Mouse (Mus musculus): ENCODE measurements at regions not wholly inside any gene's neighbourhood (a gene's known extent, or its start where the extent isn't known, plus 50 kb on each side); places are given as distances from the start of the nearest gene placed in this dataset.
"Not testable (repeated sequence)": the region's sequence is repeated elsewhere in the genome, so short reads cannot be mapped to it uniquely, and the experiment has no call there.

DNA sequence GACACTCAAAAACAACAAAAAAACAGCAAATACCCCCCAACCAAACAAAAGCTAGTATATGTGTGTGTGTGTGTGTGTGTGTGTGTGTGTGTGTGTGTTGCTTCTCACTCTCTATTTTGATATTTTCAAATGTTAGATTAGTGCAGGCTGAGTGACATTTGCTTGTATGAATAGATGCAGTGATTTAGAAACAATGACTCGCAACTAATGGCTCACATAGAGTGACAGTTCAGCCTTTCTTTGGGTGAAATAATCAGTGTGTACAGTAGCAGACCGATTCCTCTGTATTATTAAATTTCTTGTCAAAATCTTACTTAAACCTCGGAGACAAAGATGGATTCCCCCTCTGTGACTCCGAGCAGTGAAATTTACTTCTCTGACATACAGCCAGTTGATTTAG is 297.1 kb upstream of the Pdzrn3 start:
- Histone ChIP-seq H3K27ac (no peak overlapping the region), H3K4me3 (no peak overlapping the region), H3K79me2 (replicated peaks; ENCODE audit: control insufficient read depth, insufficient read depth, low read length) (no peaks in the 10 kb centered on the region), H3K36me3 (ENCODE audit: control insufficient read depth, insufficient read depth, low read length) (no peaks in the 10 kb centered on the region), H3K4me1 (ENCODE audit: control insufficient read depth, insufficient read depth, low read length) (no peaks in the 10 kb centered on the region), H3K9ac (ENCODE audit: low read depth, low read length) (no peak overlapping the region), H3K27me3 (ENCODE audit: control insufficient read depth, insufficient read depth, low read length) (no peaks in the 10 kb centered on the region)
- no peak for TF ChIP-seq CTCF (IDR thresholded peaks at IDR 0.05)
- no peak for TF ChIP-seq EP300 (IDR thresholded peaks at IDR 0.05; ENCODE audit: insufficient read depth, low read depth, low read length)
- TF ChIP-seq POLR2A (IDR thresholded peaks at IDR 0.05; ENCODE audit: insufficient read depth, low read depth, low read length), result no peak
- WGBS, result 74% methylated on average over 4 of the region's 4 CpGs
- no peak for DNase-seq
- intact Hi-C loops (cut with DNase I), result no loop called here

DNA sequence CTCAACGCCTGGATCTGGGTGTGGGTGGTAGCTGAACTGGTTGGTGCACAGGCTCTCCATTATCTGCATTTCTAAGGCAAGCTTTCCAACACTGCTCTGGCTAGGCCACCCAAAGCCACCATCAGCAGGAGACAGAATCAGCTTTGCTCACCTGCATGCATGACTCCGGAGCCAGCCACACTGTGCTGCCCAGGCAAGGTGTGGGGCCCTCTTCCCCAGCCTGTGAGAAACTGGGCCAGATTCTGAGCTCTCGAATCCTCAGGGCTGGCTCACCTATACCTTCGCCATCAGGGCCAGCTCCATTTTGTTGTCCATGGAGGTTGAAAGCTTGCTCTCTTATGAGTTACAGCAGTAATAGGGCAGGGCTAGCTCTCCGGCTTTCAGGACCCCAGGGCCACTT is 293.1 kb upstream of the Pdzrn3 start:
- intact Hi-C loops (cut with DNase I), result no loop called here
- Histone ChIP-seq H3K79me2 (replicated peaks; ENCODE audit: control insufficient read depth, insufficient read depth, low read length) (no peaks in the 10 kb centered on the region), H3K4me1 (ENCODE audit: control insufficient read depth, insufficient read depth, low read length) (no peaks in the 10 kb centered on the region), H3K27me3 (ENCODE audit: control insufficient read depth, insufficient read depth, low read length) (no peaks in the 10 kb centered on the region), H3K36me3 (ENCODE audit: control insufficient read depth, insufficient read depth, low read length) (no peaks in the 10 kb centered on the region), H3K4me3 (no peak overlapping the region), H3K27ac (no peak overlapping the region), H3K9ac (ENCODE audit: low read depth, low read length) (no peak overlapping the region)
- WGBS, result 69% methylated on average over 5 of the region's 5 CpGs
- TF ChIP-seq EP300 (IDR thresholded peaks at IDR 0.05; ENCODE audit: insufficient read depth, low read depth, low read length) (no peak), CTCF (IDR thresholded peaks at IDR 0.05) (no peak), POLR2A (IDR thresholded peaks at IDR 0.05; ENCODE audit: insufficient read depth, low read depth, low read length) (no peak)
- DNase-seq, result no peak

DNA sequence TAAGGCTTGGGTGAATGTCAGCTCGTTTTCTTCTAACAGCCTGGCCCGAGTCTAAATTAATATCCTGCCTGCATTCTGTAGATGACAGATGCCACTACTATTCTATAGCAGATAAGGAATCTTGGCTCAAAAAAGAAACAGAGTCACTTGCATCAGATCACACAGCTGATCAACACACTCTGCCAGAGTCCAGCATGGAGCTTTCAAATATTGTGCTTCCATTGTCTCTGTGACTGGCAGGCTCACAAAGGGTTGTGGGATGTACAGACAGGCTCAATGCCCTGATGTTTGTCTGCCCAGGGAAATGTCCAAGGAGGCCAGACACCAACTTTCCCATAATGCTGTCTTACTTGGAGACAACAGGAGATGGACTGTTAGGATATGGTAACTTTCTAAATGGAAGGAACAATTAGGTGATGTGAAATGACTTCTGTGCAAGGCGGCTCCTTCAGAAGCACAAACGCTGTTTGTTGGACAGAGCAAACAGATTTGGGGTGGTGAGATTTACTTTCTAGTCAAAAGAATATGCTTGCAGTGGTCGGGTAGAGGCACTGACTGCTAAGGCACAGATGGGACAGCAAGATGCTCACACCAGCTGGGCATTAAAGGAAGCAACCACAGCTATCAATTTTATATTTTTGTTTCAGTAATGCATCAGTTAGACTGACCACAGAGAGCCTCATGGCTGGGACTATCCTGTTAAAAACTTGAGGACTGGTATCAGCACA is 291.6 kb upstream of the Pdzrn3 start:
- Histone ChIP-seq H3K27ac (no peak overlapping the region), H3K79me2 (replicated peaks; ENCODE audit: control insufficient read depth, insufficient read depth, low read length) (no peaks in the 10 kb centered on the region), H3K9ac (ENCODE audit: low read depth, low read length) (no peak overlapping the region), H3K27me3 (ENCODE audit: control insufficient read depth, insufficient read depth, low read length) (no peaks in the 10 kb centered on the region), H3K4me3 (no peak overlapping the region), H3K4me1 (ENCODE audit: control insufficient read depth, insufficient read depth, low read length) (no peaks in the 10 kb centered on the region), H3K36me3 (ENCODE audit: control insufficient read depth, insufficient read depth, low read length) (no peaks in the 10 kb centered on the region)
- no peak for TF ChIP-seq POLR2A (IDR thresholded peaks at IDR 0.05; ENCODE audit: insufficient read depth, low read depth, low read length)
- no peak for TF ChIP-seq CTCF (IDR thresholded peaks at IDR 0.05)
- no peak for TF ChIP-seq EP300 (IDR thresholded peaks at IDR 0.05; ENCODE audit: insufficient read depth, low read depth, low read length)
- intact Hi-C loops (cut with DNase I), result no loop called here
- 59% methylated on average over 5 of the region's 5 CpGs for WGBS
- DNase-seq, result no peak

DNA sequence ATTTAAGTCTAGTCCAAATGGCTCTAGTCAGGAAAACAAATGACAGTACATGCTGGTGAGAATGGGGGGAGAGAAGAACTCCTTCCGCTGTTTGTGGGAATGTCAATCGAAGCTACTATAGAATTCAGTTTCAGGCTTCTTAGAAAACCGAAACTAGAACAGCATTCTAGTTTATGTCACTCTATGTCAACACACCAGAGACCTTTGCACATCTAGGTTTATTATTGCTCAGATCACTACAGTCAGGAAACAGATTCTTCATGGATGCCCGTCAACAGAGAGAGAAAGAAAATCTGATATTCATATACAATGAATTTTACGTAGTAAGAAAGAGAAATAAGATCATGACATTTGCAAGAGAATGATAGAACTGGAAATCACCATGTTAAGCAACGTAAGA is 276.7 kb upstream of the Pdzrn3 start:
- H3K9ac ChIP-seq (ENCODE audit: low read depth, low read length), result no peak overlapping the region
- no peak for DNase-seq
- no peaks in the 10 kb centered on the region for H3K79me2 ChIP-seq (replicated peaks; ENCODE audit: control insufficient read depth, insufficient read depth, low read length)
- intact Hi-C loops (cut with DNase I), result no loop called here
- no peak overlapping the region for H3K27ac ChIP-seq
- TF ChIP-seq EP300 (IDR thresholded peaks at IDR 0.05; ENCODE audit: insufficient read depth, low read depth, low read length), result no peak
- no peak for TF ChIP-seq POLR2A (IDR thresholded peaks at IDR 0.05; ENCODE audit: insufficient read depth, low read depth, low read length)
- no peak for TF ChIP-seq CTCF (IDR thresholded peaks at IDR 0.05)
- H3K4me1 ChIP-seq (ENCODE audit: control insufficient read depth, insufficient read depth, low read length), result no peaks in the 10 kb centered on the region
- 80% methylated on average over 6 of the region's 6 CpGs for WGBS
- no peaks in the 10 kb centered on the region for H3K36me3 ChIP-seq (ENCODE audit: control insufficient read depth, insufficient read depth, low read length)
- H3K27me3 ChIP-seq (ENCODE audit: control insufficient read depth, insufficient read depth, low read length), result no peaks in the 10 kb centered on the region
- no peak overlapping the region for H3K4me3 ChIP-seq

DNA sequence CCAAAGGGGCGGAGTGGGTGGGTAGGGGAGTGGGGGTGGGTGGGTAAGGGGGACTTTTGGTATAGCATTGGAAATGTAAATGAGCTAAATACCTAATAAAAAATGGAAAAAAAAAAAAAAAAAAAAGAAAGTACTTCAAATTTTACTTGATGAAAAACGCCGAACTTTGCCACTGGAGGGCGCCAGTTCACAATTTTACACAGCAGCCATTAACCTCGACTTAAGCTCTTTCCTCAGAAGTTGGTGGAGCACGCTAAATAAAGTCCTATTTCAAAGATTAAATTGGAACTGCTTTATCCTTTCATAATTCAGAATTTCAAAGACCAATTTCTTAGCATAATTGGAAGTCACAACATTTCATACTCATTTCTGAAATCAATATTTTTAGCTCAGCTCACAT is 272.7 kb upstream of the Pdzrn3 start:
- H3K27me3 ChIP-seq (ENCODE audit: control insufficient read depth, insufficient read depth, low read length); H3K36me3 ChIP-seq (ENCODE audit: control insufficient read depth, insufficient read depth, low read length); intact Hi-C loops (cut with DNase I); H3K27ac ChIP-seq; H3K79me2 ChIP-seq (replicated peaks; ENCODE audit: control insufficient read depth, insufficient read depth, low read length); H3K4me3 ChIP-seq; H3K9ac ChIP-seq (ENCODE audit: low read depth, low read length); H3K4me1 ChIP-seq (ENCODE audit: control insufficient read depth, insufficient read depth, low read length): not testable (repeated sequence)
- peak; percentile 4 to 42 for DNase-seq
- peak; percentile 58 for TF ChIP-seq CTCF (IDR thresholded peaks at IDR 0.05)
- WGBS, result 5% methylated on average over 5 of the region's 6 CpGs

DNA sequence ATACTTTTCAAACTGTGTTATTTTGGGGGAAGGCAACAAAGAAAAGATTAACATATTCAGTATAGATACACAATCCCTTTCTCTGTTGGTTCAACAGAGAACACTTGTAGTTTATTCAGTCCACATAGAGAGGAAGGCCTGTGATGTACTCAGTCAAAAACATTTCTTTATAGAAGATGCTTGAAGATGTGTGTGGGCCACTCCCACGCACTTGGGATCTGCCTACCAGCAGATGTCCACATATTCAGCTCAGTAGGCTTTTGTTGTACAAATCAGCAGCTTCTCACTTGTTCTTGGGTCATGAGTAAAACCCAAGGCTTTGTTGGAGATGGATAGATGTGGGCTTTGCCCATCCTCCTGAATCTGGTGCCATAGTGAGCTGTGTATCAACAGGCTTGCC is 239.6 kb upstream of the Pdzrn3 start:
- no peak overlapping the region for H3K27ac ChIP-seq
- no peak overlapping the region for H3K9ac ChIP-seq (ENCODE audit: low read depth, low read length)
- H3K4me1 ChIP-seq (ENCODE audit: control insufficient read depth, insufficient read depth, low read length), result no peaks in the 10 kb centered on the region
- H3K4me3 ChIP-seq, result no peak overlapping the region
- WGBS, result 43% methylated on average over 1 of the region's 1 CpGs
- intact Hi-C loops (cut with DNase I), result loop anchor here (2.0 to 5.0 kb wide), 3 partner anchors 238 to 735 kb away; no protein-coding TSS in a partner anchor
- no peaks in the 10 kb centered on the region for H3K36me3 ChIP-seq (ENCODE audit: control insufficient read depth, insufficient read depth, low read length)
- H3K27me3 ChIP-seq (ENCODE audit: control insufficient read depth, insufficient read depth, low read length), result no peaks in the 10 kb centered on the region
- H3K79me2 ChIP-seq (replicated peaks; ENCODE audit: control insufficient read depth, insufficient read depth, low read length), result no peaks in the 10 kb centered on the region
- DNase-seq, result no peak
- no peak for TF ChIP-seq CTCF (IDR thresholded peaks at IDR 0.05)
